Mouse (Mus musculus): ENCODE measurements at regions not wholly inside any gene's neighbourhood (a gene's known extent, or its start where the extent isn't known, plus 50 kb on each side); places are given as distances from the start of the nearest gene placed in this dataset.
A peak's percentile ranks its signal among the peaks of the same experiment; 100 is the strongest.
"Not testable (repeated sequence)": the region's sequence is repeated elsewhere in the genome, so short reads cannot be mapped to it uniquely, and the experiment has no call there.

DNA sequence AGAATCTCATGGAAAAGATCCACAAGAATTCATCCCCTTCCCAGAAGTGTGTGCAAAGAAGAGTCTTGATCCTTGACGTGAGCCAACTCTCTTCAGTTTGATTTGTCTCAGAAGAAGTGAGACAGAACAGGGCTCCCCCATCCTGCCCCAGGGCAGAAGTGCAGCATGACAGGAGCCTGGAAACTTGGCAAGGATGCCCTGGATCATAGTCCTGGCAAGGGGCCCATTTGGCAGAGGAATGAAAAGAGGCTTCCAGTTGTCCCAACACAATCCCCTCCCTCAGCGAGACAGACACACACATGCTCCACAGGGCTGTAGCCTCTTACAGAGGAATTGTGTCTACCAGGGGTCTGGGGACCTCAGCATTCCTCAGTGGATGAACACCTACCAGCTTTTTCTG is 102.7 kb downstream of the Ptpn20 start:
- no peak for ATAC-seq (replicated peaks; ENCODE audit: poor library complexity)

DNA sequence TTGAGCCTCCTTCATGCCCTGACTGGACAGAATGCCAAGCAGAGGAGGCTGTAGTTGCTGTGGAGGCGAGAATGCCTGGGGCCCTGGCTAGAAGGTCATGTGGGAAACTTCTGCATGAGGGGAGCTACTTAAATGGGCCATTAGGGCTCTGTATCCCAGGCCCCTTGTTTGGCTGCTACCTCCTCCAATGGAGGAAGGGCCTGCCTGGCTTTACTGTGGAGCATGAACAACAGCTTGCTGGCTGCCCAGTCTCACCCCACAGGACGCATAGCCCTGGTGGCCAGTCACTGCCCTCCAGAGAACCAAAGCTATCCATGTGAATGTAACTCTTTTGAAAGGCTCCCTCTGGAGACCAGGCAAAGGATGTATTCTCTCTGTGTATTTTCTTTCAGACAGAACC is 105.2 kb downstream of the Ptpn20 start:
- no peak for ATAC-seq (replicated peaks; ENCODE audit: poor library complexity)

DNA sequence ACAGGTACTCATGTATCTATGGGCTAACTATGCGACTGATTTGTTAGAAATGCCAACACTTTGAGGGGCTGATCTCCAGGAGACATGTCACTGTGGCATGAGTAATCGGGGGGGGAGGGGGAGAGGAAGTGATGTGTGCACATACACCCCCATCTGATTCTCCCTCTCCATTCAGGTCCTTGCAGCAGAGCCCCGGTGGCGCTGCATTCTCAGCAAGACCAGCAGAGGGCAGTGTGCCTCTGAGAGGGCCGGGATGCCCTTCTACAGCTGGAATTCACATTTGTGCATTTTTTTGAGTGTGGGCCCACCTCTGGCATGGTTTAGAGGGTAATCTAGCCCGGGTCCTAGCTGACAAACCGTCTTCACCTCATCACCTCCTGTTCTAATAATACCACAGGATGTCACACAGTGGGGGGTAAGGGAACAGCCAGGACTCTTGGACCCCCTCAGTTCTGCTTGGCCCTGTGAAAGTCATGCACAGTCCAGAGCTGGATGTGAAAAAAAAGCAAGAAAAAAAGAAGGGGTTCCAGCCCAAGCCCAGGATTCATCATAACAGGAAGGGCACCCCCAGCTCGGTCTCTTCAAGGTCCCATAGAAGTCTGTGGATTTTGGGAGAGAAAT is 106.5 kb downstream of the Ptpn20 start:
- peak; percentile 76 for ATAC-seq (replicated peaks; ENCODE audit: poor library complexity)

DNA sequence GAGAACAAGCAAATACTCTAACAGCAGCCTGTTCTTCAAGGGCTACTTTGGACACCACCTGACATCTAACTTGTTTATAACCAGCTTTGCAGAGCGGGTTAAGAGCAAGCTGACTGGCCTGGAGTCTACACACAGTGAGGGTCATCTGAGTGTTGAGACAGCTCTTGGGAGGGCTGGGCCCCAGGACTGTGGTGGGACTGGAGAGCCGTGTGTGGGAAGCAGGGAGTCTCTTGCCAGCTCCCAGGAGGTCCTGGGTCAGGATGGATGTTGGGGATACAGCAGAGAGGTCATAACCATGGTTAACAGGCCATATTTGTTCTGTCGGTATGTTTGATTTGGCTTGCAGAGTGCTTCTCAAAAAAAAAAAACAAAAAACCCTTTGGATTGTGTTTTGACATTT is 107.8 kb downstream of the Ptpn20 start:
- ATAC-seq (replicated peaks; ENCODE audit: poor library complexity), result no peak

DNA sequence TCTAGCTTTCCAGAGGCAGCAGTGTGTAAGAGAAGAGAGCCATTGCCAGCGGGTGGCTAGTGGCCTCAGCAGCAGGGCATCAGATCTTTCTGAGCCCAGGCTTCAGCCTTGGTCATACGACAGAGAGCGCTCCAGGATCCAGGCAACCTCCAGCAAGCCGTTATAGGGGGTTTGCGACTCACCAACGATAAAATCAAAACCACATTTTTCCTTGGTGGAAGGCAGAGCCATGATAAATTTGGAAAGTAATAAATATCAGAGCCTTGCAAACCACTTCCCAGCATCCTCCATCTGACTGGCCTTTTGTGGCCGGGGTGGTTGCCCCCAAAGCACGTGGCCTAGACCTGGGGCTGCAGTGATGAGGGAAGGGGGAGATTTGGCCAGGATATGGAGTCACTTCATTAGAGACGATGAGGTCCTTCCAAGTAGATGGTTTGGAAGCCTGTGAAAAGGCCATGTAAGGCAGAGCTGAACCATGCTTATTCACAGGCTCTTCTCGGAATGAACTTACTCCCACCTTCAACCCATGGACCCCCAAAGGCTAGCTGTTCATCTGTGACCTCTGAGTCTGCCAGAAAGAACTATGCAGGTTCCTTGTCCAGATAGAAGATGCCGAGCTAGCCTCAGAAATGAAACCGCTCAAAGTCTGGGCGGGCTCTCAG is 110.9 kb downstream of the Ptpn20 start:
- no peak for ATAC-seq (replicated peaks; ENCODE audit: poor library complexity)

DNA sequence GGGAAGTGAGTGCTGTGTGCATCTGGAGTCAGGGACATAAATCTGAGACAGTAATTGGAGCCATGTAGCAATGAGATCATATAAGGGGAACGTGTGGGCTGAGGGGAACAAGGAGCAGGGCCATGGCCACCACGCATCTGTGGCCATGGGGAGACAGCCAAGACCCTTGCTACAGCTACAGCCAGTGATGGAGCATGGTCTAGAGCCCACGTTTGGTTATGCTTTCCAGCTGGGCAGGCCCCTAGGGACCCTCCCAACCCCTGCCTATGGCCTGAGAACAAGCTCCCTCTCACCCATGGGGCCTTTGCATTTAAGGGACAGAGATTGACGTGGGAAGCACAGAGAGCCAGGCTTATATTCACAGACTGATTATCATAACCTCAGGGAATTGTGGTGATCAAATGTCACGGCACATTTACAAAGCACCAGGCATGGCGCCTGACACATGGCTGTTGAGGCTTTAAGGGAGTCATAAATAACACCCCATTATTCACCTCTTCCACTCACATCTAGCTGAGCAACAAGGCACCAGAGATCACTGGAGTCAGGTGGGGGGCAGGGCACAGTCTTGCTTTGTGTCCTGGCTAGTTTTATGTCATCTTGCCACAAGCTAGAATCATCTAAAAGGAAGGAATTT is 118.8 kb downstream of the Ptpn20 start:
- no peak for ATAC-seq (replicated peaks; ENCODE audit: poor library complexity)

DNA sequence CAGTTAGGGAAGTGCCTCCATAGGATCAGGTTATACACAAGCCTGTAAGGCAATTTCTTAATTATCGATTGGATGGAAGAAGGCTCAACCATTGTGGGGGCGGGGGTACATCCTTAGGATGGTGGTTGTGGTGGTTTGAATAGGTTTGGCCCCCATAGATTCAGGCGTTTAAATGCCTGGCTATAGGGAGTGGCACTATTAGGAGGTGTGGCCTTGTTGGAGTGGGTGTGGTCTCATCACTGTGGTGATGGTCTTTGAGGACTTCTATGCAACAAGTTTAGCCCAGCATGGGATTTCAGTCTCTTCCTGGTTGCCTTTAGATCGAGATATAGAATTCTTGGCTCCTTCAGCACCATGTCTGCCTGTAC is 119.3 kb downstream of the Ptpn20 start:
- no peak for ATAC-seq (replicated peaks; ENCODE audit: poor library complexity)

DNA sequence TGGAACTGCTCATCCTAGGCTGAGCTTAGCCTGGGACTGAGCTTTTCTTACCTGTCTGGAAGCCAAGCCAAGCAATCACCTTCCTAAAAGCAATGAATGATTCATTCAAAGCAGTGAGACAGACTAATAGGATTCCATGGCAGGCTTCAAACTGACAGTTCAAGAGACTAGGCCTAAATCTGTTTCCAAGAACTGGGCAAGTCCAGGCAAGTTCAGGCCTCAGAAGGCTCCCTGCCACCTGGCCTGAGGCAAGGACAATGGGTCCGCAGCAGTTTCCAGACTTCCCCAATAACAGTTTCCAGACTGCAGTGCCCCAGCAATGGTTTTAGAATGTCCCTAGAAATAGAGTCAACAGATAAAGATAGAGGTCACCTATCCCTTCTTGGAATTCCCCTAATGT is 123.5 kb downstream of the Ptpn20 start:
- ATAC-seq (replicated peaks; ENCODE audit: poor library complexity), result no peak

DNA sequence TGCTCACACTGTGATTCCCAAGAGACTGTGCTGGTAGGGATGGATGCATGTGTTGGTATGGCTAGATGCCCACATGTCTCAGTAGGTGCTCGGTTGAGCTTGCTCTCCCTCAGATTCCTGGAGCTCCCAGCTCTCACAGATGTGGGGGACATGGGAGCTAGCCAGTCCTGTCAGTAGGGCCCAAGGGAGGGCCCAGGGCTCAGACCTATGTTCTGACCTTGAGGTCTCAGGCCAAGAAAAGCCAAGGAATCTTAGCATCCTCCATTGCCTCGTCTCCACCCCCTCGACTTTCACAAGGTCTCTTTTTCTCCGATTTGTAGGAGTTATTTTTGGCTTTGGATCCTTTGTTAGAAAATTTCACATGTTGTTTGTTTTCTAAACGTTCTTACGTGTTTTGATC is 130.6 kb downstream of the Ptpn20 start:
- ATAC-seq (replicated peaks; ENCODE audit: poor library complexity), result no peak

DNA sequence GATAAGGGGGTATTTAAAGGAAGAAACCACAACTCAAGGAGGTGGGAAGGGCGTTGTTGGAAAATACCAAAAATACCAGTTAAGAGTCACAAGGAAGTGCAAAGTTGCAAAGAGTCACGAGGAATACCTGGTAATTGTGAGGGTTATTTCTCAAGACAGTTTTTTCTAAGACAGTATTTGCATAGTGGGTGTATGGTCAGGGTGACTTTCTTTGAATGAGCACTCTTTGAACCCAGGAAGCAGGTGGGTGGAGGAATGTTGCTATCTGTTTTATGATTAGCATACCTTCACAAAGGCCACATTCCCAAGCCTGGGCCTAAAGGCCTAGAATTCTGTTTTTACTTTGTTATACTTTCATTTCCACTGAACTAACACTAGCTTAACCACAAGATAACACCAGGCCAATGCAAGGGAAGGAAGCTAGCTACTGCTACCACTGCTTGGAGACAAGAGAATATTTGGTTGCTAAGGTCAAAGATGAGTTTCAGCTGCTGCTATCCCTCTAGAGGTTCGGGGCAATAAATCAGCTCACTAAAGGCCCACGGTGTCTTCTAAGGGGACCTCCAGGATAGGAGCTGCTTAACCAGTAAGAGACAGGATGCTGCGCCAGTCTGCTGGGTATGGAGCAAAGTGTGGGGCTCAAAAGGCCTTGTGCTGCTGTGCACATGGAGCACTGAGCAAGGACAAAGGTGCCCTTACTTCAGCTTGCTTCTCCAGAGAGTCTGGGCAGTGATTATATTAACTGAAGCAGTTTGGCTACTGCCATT is 133.6 kb downstream of the Ptpn20 start:
- ATAC-seq (replicated peaks; ENCODE audit: poor library complexity), result not testable (repeated sequence)

DNA sequence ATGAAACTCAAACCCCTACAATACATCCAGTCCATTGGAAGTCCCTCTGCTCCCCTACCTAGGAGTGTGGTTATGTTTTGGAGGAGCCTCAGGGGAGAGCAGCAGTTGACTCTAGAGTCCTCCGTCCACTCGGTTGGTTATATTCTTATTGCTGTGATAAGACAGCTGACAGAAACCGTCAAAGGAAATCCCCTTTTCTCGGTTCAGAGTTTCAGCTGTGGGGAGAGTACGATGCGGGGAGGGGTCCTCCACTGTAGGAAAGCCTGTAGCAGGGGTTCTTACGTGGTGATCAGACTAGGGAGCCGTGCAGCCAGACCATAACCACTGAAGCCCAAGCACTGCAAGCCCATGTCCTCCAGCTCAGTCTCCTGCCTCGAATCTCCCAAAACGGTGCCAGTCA is 137.5 kb downstream of the Ptpn20 start:
- ATAC-seq (replicated peaks; ENCODE audit: poor library complexity), result no peak

DNA sequence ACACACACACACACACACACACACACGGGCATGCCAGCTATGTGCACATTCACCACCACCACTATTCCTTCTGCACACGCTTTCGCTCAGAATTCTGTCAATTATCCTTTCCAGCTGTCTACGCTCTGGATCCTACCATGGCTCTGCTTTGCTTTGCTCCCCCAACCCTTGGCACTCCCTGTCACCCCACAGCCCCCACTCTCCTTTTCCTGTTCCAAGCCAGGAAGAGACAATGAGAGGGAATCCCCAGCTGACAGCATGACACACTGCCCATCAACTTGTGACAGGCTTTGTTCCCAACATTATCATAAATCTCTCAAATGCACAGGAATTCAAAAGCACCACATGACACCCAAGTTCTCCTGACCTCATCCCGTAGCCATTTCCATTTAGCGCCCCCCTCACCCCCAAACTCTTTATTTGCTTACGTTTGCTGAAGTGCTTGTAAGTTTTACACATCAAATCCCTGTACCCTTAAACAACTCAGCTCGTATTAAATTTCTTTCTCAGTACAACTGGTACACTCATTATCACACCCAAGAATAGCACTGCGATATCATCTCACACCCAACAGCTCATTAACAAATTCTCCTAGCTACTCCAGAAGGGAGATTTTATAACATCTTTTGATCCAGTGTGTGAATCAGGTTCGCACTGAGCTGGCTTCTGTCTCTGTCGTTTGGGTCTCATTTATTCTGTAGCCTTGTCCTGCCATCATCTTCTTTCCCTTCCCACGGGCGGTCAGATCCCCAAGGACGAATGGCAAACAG is 140.3 kb downstream of the Ptpn20 start:
- no peak for ATAC-seq (replicated peaks; ENCODE audit: poor library complexity)

DNA sequence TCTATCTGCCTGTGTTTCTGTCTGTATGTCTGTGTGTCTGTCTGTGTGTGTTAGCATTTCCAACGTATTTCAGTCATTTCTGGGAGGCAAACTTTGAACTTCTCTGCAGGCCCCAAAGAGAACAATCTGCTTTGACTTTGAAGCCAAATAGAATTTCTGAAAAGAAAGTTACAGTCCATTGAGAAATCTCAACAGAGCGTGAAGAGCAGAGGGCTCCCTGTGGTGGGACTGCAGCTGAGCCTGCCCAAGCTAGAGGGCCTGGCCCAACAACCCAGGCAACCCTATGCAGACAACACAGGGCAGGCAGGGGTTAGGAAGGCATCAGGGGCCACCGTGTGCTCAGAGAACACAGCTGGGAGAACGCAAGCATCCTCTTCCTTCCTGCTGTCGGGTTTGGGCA is 143.7 kb downstream of the Ptpn20 start:
- ATAC-seq (replicated peaks; ENCODE audit: poor library complexity), result no peak

DNA sequence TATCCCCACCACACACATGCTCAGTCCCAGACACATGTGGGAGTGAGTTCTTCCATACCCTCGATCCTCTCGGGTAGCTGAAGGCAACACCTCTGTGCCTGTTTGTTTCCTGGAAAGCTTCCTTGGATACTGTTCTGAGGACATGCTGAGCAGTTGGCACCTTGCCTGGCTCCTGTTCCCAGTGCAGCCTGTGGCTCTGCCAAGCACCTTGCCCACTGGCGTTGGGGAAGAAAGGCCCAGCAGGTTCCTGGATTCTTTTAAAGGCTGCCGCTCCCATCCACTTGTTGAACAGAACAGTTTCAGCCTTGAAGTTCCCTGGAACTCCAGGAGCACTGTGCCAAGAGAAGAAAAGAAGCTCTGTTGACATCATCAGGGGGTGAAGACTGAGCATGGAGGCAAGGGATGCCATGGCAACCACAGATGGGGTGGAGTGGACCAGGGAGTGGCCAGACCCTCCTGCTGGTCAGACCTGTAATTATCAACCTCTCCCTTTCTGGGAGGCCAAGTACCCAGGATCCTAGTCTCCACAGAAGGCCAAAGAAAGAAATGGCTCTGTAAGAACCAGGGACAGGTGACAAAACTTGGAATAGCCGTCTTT is 145.5 kb downstream of the Ptpn20 start:
- no peak for ATAC-seq (replicated peaks; ENCODE audit: poor library complexity)

DNA sequence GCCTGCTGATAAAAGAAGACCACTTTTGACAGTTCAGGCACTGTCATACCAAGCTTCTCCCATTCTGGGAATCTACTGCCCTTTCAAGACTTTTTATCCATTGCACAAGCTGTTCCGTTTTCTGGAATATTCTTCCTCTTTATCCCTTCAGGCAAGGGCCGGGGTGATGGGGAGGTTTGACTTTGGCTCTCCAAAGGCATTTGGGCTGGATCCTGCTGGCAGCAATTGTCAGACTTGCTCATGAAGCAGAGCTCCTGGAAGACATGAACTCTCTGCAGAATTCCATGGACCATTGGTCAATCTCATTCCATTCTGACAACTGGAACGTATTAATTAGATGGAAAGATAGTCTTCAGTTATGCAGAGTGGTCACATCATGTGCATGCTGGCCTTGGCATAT is 146.6 kb downstream of the Ptpn20 start:
- ATAC-seq (replicated peaks; ENCODE audit: poor library complexity), result no peak

DNA sequence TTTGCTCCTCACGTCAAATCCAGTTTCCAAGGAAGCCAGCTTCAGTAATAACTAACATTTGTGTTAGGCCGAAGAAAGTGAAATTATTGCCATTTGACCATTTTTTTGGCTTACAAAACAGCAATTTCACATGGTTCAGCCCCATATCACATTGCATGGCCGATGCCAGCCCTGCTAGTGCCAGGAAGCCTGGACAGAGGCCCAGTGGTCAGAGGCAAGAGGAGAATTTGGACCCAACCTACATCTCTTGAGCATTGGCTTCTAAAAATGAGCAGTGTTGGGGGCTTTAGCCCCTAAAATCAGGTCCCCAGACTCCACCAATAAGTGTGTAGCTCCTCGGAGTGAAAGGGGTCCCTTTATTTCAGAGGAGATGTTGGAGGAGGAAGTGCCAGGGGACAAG is 157.2 kb downstream of the Ptpn20 start:
- no peak for ATAC-seq (replicated peaks; ENCODE audit: poor library complexity)

DNA sequence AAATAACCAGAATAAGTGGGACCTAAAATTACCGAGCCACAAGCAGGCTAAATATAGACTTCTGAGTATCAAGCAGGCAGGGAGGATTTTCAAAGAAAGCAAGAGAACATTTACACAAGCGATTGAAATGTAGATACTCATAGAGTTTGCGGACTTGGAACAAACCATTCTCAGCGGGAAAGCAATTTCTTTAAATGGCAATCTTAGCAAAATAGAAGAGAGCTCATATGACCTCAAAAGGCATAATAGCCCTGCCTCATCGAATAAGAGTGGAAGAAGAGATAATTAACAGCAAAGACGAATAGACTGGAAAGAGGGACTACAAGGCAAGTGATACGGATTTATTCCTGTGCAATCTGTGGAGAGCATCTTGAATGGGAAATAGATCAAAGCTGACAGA is 163.7 kb upstream of the Gdf10 start:
- ATAC-seq (replicated peaks; ENCODE audit: poor library complexity), result no peak

DNA sequence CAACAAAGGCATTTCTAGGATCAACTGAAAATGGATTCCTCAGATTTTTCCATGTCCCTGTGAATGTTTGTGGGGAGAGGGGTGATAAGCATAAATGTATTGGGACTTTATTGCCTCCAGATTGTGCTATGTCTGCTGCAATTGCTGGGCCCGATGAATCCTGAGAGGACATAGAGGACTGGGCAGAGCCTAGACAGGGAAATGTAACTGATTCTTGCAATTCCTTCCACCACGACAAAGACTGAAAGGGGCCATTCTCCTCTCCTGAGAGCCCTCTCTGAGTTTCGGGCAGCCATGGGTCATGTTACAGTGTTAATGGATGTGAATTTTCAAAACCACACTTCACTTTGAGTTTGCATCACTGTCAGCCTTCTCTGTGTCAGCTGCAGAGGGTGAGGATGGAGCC is 159.7 kb upstream of the Gdf10 start:
- no peak for ATAC-seq (replicated peaks; ENCODE audit: poor library complexity)

DNA sequence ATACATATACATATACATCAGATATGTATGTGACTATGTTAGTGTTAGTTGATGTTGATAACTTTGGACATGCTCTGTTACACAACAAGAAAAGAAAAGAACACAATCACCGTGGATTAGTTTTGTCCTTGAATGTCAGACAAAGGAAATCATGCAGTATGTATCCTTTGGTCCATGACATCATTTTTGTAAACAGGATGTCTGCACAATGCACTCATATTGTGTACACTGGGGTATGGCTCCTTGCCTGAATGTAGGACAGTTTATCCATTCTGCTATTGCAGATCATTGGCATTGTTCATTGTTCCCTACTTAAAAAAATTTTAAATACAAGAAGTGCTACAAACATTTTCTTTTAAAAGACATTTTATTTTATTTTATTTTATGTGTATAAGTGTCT is 157.6 kb upstream of the Gdf10 start:
- no peak for ATAC-seq (replicated peaks; ENCODE audit: poor library complexity)

DNA sequence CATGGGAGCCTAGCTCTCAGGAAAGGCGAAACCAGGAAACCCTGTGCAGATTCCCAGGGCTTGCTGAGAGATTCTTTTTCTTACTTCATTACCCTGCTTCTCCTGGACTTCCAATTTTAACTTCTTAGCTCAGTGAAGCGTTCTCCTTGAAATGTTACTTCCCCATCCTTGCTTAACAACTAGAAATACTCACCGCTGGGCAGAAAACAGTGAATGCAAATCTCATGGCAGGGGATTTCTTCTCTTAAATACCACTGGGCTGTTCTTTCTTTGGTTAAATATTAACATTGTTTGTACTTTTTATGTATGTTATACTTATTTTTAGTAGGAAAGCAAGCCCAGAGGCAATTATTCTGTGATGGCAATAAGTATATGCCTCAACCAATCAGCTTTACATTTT is 151.0 kb upstream of the Gdf10 start:
- ATAC-seq (replicated peaks; ENCODE audit: poor library complexity), result no peak

DNA sequence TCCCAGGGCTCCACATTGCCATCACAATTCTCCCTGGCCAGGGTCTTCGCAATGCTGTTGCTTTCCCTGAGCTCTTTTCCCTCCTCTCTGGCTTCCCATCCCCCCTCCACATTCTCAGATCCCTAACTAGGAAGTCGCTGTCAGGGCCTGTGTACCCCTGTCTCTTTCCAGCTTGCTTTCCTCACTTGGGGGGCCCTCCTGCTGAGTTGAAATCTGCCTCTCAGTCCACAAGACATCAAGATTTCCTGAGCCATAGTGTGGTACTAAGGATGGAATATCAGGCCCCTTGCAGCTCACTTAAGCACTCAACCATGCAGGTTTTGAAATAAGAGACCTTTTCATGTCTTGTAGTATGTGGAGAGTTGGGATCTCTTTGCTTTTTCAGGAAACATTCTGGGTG is 133.8 kb upstream of the Gdf10 start:
- ATAC-seq (replicated peaks; ENCODE audit: poor library complexity), result no peak
